Mouse (Mus musculus) frontal cortex, adult (tissue): ENCODE results near the gene Rapgefl1.

Experiments
- ATAC-seq: cut with Nextera tagmentation; 2 replicates; pipeline ENCODE4 v1.9.2; 2017; ENCODE audit warnings: mild to moderate bottlenecking, moderate library complexity, mixed read lengths; ENCODE audit not compliant: low TSS enrichment

Gene Rapgefl1

GRCm38 (mm10) chr11:98836651-98837141 is at the start of gene Rapgefl1:
Gene Rapgefl1, plus strand, starts transcription at chr11:98836785.
- ATAC-seq, result peak; percentile 54; the same call in 1 of the 2 replicates

DNA sequence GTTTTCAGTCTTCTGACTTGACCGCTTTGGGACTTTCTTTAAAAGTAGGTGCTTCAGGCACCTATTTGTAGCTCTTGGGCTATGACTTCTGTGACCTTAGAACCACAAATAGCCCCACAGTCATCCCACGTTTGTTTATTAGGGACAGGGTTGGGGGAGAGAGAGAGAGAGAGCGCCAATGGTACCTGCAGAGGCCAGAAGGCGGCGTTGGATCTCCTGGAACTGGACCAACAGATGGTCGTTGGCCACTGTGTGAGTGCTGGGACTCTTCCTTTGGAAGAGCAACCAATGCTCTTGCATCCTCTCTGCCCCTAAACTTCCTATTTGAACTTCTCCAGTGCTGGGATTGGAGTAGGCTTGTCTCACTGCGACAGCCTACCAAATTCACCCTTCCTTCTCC is 49.4 kb upstream of the Rapgefl1 start:
- ATAC-seq, result no peak

GRCm38 (mm10) chr11:98787691-98788090 is 48.9 kb upstream of the Rapgefl1 start:
- no peak for ATAC-seq

DNA sequence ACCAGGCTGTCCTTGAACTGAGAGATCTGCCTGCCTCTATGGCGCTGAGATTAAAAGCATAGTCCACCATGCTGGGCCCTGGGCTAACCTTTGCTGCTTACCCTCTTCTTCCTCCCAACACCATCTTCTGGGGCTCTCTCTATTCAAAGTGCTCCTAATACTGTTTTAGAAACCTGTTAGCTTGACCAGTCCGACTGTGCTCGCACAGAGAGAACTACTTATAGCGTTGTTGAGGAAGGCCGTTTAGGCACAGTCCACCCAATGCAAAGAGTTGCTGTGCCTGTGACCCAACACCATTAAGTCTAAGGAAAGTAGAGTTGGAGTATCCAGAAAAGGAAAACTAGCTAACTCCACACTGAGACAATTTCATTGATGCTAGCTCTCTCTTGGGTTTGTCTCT is 48.4 kb upstream of the Rapgefl1 start:
- no peak for ATAC-seq

DNA sequence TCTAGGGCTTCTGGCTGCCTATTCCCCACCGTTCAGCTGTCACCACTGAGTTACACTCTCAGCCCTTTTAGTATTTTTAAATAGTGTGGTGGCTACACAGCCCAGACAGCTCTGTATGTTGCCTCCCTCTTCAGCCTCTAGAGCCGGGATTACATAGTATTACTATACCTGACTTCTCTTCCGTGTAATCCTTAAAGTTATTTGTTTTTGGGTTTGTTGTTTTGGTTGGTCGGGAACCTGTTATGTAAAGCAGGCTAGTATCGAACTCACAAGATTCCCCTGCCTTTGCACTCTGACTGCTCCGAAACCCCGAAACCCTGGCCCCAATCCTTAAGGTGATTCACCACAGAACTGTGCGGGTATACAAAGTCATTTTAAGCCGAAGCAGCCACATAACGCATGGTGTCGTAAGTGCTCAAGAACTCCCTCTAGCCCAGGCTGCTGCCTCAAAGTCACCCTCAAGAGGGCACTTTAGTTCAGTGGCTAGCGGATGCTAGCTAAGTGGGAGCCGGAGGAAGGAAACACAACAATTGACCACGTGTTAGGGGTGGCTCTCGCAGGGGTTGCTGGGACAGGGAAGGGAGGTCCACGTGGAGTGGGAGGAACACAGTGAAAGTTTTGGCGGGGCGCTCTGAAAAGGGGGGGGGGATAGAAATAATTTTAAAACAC is 47.9 kb upstream of the Rapgefl1 start:
- peak; percentile 71 for ATAC-seq

DNA sequence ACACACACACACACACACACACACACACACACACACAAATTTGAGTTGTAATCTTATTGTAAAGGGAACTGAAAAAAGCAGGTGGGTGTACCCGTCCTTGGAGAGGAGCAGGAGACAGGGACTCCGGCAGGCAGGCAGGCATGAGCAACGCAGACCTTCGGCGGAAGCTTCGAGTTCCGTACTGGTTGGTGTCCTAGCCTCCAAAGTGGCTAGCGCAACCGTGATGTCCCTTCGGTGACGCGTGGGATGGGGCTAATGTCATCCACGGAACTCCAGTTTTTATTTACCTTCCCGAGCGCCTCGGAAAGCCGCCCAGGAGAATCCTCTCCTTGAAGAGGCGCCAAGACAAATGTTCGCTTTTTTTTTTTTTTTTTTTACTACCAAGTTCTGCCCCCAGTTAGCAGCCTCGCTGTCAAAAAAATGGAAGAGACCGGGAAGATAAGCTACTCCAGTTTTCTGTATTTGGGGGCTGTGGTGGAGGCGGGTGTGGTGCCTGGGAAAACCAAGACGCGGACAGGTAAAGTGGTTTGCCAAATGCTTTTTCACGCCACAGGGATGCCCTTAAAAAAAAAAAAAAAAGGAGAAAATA is 47.3 kb upstream of the Rapgefl1 start:
- no peak for ATAC-seq

- ATAC-seq, result no peak
Measured at GRCm38 (mm10) chr11:98789824-98790223, 46.8 kb upstream of the Rapgefl1 start.

DNA sequence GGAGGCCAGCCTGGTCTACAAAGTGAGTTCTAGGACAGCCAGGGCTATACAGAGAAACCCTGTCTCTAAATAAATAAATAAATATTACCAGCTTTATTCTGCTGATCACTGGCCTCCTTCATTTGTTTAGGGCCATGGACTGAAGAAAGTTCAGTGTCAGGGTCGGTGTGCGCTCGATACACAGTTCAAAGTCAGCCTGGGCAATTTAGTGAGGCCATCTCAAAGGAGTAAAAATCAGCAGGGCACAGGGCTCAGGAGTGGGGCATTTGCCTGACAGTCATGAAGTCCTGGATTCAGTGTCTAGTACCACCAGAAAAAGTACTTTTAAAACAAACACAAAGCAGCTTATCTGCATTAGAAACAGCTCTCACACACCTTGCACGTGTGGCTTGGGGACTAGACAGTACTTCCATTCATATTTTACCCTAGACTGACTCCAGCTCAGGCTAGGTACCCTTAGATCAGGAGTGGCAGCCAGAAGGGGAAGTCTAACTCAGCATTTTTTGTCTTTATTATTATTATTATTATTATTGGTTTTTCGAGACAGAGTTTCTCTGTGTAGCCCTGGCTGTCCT is 45.9 kb upstream of the Rapgefl1 start:
- no peak for ATAC-seq

GRCm38 (mm10) chr11:98791448-98791847 is 45.1 kb upstream of the Rapgefl1 start:
- no peak for ATAC-seq

- ATAC-seq, result no peak
Measured at GRCm38 (mm10) chr11:98792081-98792480, 44.5 kb upstream of the Rapgefl1 start.

- peak; percentile 49 for ATAC-seq
Measured at GRCm38 (mm10) chr11:98794469-98795014, 42.0 kb upstream of the Rapgefl1 start.

GRCm38 (mm10) chr11:98795015-98795713 is 41.4 kb upstream of the Rapgefl1 start, which contains the start of gene Msl1:
Gene Msl1, plus strand, starts transcription at chr11:98795516.
- ATAC-seq, result peak; percentile 36

DNA sequence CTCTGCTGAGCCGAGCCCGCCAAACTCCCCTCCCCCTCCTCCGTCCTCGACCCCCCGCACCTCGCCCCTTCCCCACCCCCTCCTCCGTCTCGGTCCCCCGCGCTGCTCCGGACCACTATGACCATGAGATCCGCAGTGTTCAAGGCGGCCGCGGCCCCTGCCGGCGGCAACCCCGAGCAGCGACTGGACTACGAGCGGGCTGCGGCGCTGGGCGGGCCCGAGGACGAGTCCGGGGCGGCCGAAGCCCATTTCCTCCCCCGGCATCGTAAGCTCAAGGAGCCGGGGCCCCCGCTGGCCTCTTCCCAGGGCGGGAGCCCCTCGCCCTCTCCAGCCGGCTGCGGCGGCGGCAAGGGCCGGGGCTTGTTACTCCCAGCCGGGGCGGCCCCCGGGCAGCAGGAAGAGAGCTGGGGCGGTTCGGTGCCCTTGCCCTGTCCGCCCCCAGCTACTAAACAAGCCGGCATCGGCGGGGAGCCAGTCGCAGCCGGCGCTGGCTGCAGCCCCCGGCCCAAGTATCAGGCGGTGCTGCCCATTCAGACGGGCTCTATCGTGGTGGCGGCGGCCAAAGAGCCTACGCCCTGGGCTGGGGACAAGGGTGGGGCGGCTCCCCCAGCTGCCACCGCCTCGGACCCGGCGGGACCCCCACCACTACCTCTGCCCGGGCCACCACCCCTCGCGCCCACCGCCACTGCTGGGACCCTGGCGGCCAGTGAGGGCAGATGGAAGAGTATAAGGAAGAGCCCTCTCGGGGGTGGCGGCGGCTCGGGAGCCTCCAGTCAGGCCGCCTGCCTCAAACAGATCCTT is 40.7 kb upstream of the Rapgefl1 start:
- ATAC-seq, result 0 out of 2 replicates have a peak, but pooled peaks have one; percentile 0

- ATAC-seq, result peak; percentile 51
Measured at GRCm38 (mm10) chr11:98796515-98797216, 39.9 kb upstream of the Rapgefl1 start.

DNA sequence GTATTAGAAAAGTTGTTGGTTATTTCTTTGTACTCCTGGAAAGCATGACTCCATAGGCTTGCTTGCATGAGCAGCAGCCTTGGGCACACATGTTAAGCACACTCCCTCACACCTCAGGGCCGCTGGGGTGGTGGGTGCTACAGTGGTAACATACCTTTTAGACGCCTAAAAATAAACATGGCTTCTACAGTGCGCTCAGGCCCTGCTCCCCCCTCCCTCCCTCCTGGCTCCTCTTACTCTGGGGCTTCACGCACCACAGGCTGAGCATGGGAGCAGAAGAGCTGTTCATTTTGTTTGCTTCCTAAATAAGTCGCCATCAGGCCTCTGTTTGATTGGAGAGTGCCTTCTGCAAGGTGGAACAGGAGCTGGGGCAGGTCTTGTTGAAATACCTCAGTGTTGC is 39.3 kb upstream of the Rapgefl1 start:
- ATAC-seq, result no peak

- no peak for ATAC-seq
Measured at GRCm38 (mm10) chr11:98797909-98798308, 38.7 kb upstream of the Rapgefl1 start.

- ATAC-seq, result no peak
Measured at GRCm38 (mm10) chr11:98804605-98805004, 32.0 kb upstream of the Rapgefl1 start, which contains the start of gene Casc3. Gene Casc3, plus strand, starts transcription at chr11:98804905.

- no peak for ATAC-seq
Measured at GRCm38 (mm10) chr11:98808417-98808816, 28.2 kb upstream of the Rapgefl1 start.

GRCm38 (mm10) chr11:98809457-98810290 is 26.9 kb upstream of the Rapgefl1 start:
- peak; percentile 96 for ATAC-seq

GRCm38 (mm10) chr11:98810686-98811085 is 25.9 kb upstream of the Rapgefl1 start:
- no peak for ATAC-seq
